Mouse (Mus musculus) forebrain, embryonic 13.5 days (tissue): Measurements from ENCODE around the gene Ftsj1. TPM values are rescaled to one million over a fixed set of nuclear protein-coding genes. Genes with fewer than 3 reads are reported as not detected.

Source experiments
- ATAC-seq: fragments of 200-750 bp; cut with Nextera tagmentation; 2 replicates; pipeline ENCODE4 v1.8.0; 2017
- H3K27ac ChIP-seq: fragments of 300-500 bp; sonication (generic); 2 replicates; pipeline ENCODE4 v1.5.1; 2015; ENCODE audit warnings: inconsistent platforms, mild to moderate bottlenecking, moderate library complexity
- H3K27me3 ChIP-seq: fragments of 300-500 bp; sonication (generic); 2 replicates; pipeline ENCODE4 v1.6.1; 2015; ENCODE audit warnings: mild to moderate bottlenecking, inconsistent platforms
- H3K36me3 ChIP-seq: fragments of 300-500 bp; sonication (generic); 2 replicates; pipeline ENCODE4 v1.6.1; 2015; ENCODE audit warnings: mild to moderate bottlenecking, inconsistent platforms; ENCODE audit not compliant: poor library complexity, severe bottlenecking
- H3K4me1 ChIP-seq: fragments of 300-500 bp; sonication (generic); 2 replicates; pipeline ENCODE4 v1.6.1; 2015; ENCODE audit warnings: inconsistent platforms
- H3K4me2 ChIP-seq: fragments of 300-500 bp; sonication (generic); 2 replicates; pipeline ENCODE4 v1.6.1; 2015; ENCODE audit warnings: inconsistent platforms, mild to moderate bottlenecking, moderate library complexity
- H3K4me3 ChIP-seq: fragments of 300-500 bp; sonication (generic); 2 replicates; pipeline ENCODE4 v1.5.1; 2015; ENCODE audit warnings: mild to moderate bottlenecking, inconsistent platforms
- H3K9ac ChIP-seq: fragments of 300-500 bp; sonication (generic); 2 replicates; pipeline ENCODE4 v1.6.1; 2015; ENCODE audit warnings: mild to moderate bottlenecking, inconsistent platforms
- H3K9me3 ChIP-seq: fragments of 300-500 bp; sonication (generic); replicated peaks from 2 replicates; pipeline ENCODE4 v1.6.1; 2016; ENCODE audit warnings: inconsistent platforms
- WGBS: fragments of 180-500 bp; shearing (Covaris S2); methylation state at CpG from one replicate; pipeline ENCODE4 v1.1.7; 2015; 5-methylcytosine and 5-hydroxymethylcytosine counted together
- polyA plus RNA-seq: library from polyadenylated mRNA; unstranded; fragments of >200 nt; fragmentation: Nextera tagmentation; extraction: Ambion mirVana; gene quantifications from 2 replicates; pipeline ENCODE4 v1.2.1, GENCODE M21; 2015

Ftsj1 gene
- polyA plus RNA-seq, 1 experiment from 2014 or later, result 51.3 TPM

GRCm38 (mm10) chrX:8248542-8249120, 3.6 kb downstream of the Ftsj1 start:
- WGBS, result 90% methylated on average over 8 of the region's 8 CpGs
- H3K27ac ChIP-seq, result no peak overlapping the region
- H3K4me1 ChIP-seq, result peaks cover 9% of the 10 kb centered on the region
- no peak overlapping the region for H3K9ac ChIP-seq
- ATAC-seq, result no peak
- peaks cover 9% of the 10 kb centered on the region; the same call in 1 of the 2 replicates for H3K36me3 ChIP-seq
- no peak overlapping the region for H3K4me2 ChIP-seq
- no peaks in the 10 kb centered on the region for H3K27me3 ChIP-seq
- H3K9me3 ChIP-seq, result no peaks in the 10 kb centered on the region
- H3K4me3 ChIP-seq, result no peak overlapping the region

GRCm38 (mm10) chrX:8247680-8248079, 4.5 kb downstream of the Ftsj1 start:
- no peak for ATAC-seq

GRCm38 (mm10) chrX:8238804-8239395, 13.3 kb downstream of the Ftsj1 start:
- Histone ChIP-seq H3K4me3 (no peak overlapping the region), H3K9me3 (no peaks in the 10 kb centered on the region), H3K36me3 (peaks cover 9% of the 10 kb centered on the region), H3K27ac (no peak overlapping the region), H3K4me2 (no peak overlapping the region), H3K27me3 (no peaks in the 10 kb centered on the region), H3K9ac (no peak overlapping the region), H3K4me1 (no peaks in the 10 kb centered on the region)
- ATAC-seq, result no peak
- 82% methylated on average over 13 of the region's 13 CpGs for WGBS

More at GRCm38 (mm10) chrX:8247680-8248079, 4.5 kb downstream of the Ftsj1 start:
- H3K4me1 ChIP-seq, result peaks cover 9% of the 10 kb centered on the region
- WGBS, result 82% methylated on average over 2 of the region's 2 CpGs
- peaks cover 9% of the 10 kb centered on the region; the same call in 1 of the 2 replicates for H3K36me3 ChIP-seq
- no peaks in the 10 kb centered on the region for H3K27me3 ChIP-seq
- H3K9ac ChIP-seq, result no peak overlapping the region
- no peak overlapping the region for H3K27ac ChIP-seq
- H3K4me2 ChIP-seq, result no peak overlapping the region
- no peak overlapping the region for H3K4me3 ChIP-seq
- H3K9me3 ChIP-seq, result no peaks in the 10 kb centered on the region

- no peak overlapping the region for H3K27ac ChIP-seq
- H3K4me2 ChIP-seq, result no peak overlapping the region
- H3K36me3 ChIP-seq, result peaks cover 8% of the 10 kb centered on the region
- H3K9me3 ChIP-seq, result no peaks in the 10 kb centered on the region; the same call in 1 of the 2 replicates
- H3K4me1 ChIP-seq, result no peaks in the 10 kb centered on the region
- H3K27me3 ChIP-seq, result no peaks in the 10 kb centered on the region
- H3K4me3 ChIP-seq, result no peak overlapping the region
- H3K9ac ChIP-seq, result no peak overlapping the region
- no peak for ATAC-seq
- 92% methylated on average over 2 of the region's 2 CpGs for WGBS
Measured at GRCm38 (mm10) chrX:8236704-8237103, 15.5 kb downstream of the Ftsj1 start.

GRCm38 (mm10) chrX:8233602-8234001, 18.6 kb downstream of the Ftsj1 start:
- WGBS, result 81% methylated on average over 3 of the region's 3 CpGs
- no peak overlapping the region for H3K27ac ChIP-seq

GRCm38 (mm10) chrX:8230272-8230671, 21.9 kb downstream of the Ftsj1 start:
- no peak overlapping the region for H3K4me3 ChIP-seq
- no peaks in the 10 kb centered on the region for H3K36me3 ChIP-seq
- H3K9ac ChIP-seq, result no peak overlapping the region
- no peak for ATAC-seq
- H3K9me3 ChIP-seq, result no peaks in the 10 kb centered on the region; the same call in 1 of the 2 replicates
- no peaks in the 10 kb centered on the region for H3K4me1 ChIP-seq
- WGBS, result 87% methylated on average over 4 of the region's 4 CpGs
- no peaks in the 10 kb centered on the region for H3K27me3 ChIP-seq
- H3K4me2 ChIP-seq, result no peak overlapping the region
- no peak overlapping the region for H3K27ac ChIP-seq

More at GRCm38 (mm10) chrX:8233602-8234001, 18.6 kb downstream of the Ftsj1 start:
- Histone ChIP-seq H3K9ac (no peak overlapping the region), H3K4me1 (no peaks in the 10 kb centered on the region), H3K36me3 (no peaks in the 10 kb centered on the region), H3K27me3 (no peaks in the 10 kb centered on the region), H3K9me3 (no peaks in the 10 kb centered on the region; the same call in 1 of the 2 replicates), H3K4me3 (no peak overlapping the region), H3K4me2 (no peak overlapping the region)
- ATAC-seq, result no peak

- H3K36me3 ChIP-seq, result no peaks in the 10 kb centered on the region
- H3K4me1 ChIP-seq, result no peaks in the 10 kb centered on the region
- WGBS, result 88% methylated on average over 7 of the region's 7 CpGs
- ATAC-seq, result no peak
- H3K4me3 ChIP-seq, result no peak overlapping the region
- H3K27ac ChIP-seq, result no peak overlapping the region
- H3K27me3 ChIP-seq, result no peaks in the 10 kb centered on the region
- H3K4me2 ChIP-seq, result no peak overlapping the region
- H3K9ac ChIP-seq, result no peak overlapping the region
- H3K9me3 ChIP-seq, result no peaks in the 10 kb centered on the region; the same call in 1 of the 2 replicates
Measured at GRCm38 (mm10) chrX:8223473-8223872, 28.7 kb downstream of the Ftsj1 start.

GRCm38 (mm10) chrX:8222678-8223421, 29.4 kb downstream of the Ftsj1 start:
- no peak overlapping the region for H3K27ac ChIP-seq
- no peak for ATAC-seq
- H3K4me1 ChIP-seq, result no peaks in the 10 kb centered on the region
- H3K4me3 ChIP-seq, result no peak overlapping the region
- WGBS, result 57% methylated on average over 7 of the region's 7 CpGs
- no peaks in the 10 kb centered on the region for H3K27me3 ChIP-seq
- H3K9ac ChIP-seq, result no peak overlapping the region
- no peaks in the 10 kb centered on the region for H3K36me3 ChIP-seq
- H3K4me2 ChIP-seq, result no peak overlapping the region
- no peaks in the 10 kb centered on the region; the same call in 1 of the 2 replicates for H3K9me3 ChIP-seq

GRCm38 (mm10) chrX:8222296-8222677, 29.9 kb downstream of the Ftsj1 start:
- ATAC-seq, result no peak
- no peak overlapping the region for H3K4me3 ChIP-seq
- WGBS, result 72% methylated on average over 3 of the region's 3 CpGs

GRCm38 (mm10) chrX:8219651-8220050, 32.6 kb downstream of the Ftsj1 start:
- Histone ChIP-seq H3K27me3 (no peaks in the 10 kb centered on the region), H3K27ac (no peak overlapping the region), H3K4me1 (no peaks in the 10 kb centered on the region), H3K4me2 (no peak overlapping the region), H3K9me3 (no peaks in the 10 kb centered on the region; the same call in 1 of the 2 replicates), H3K36me3 (no peaks in the 10 kb centered on the region), H3K9ac (no peak overlapping the region), H3K4me3 (no peak overlapping the region)
- ATAC-seq, result no peak
- WGBS, result 31% methylated on average over 8 of the region's 8 CpGs

More at GRCm38 (mm10) chrX:8222296-8222677, 29.9 kb downstream of the Ftsj1 start:
- Histone ChIP-seq H3K9me3 (no peaks in the 10 kb centered on the region; the same call in 1 of the 2 replicates), H3K27me3 (no peaks in the 10 kb centered on the region), H3K27ac (no peak overlapping the region), H3K9ac (no peak overlapping the region), H3K4me1 (no peaks in the 10 kb centered on the region), H3K36me3 (no peaks in the 10 kb centered on the region), H3K4me2 (no peak overlapping the region)

GRCm38 (mm10) chrX:8218114-8218513, 34.1 kb downstream of the Ftsj1 start:
- WGBS, result 65% methylated on average over 2 of the region's 2 CpGs
- no peaks in the 10 kb centered on the region; the same call in 1 of the 2 replicates for H3K9me3 ChIP-seq
- H3K27ac ChIP-seq, result no peak overlapping the region
- no peak for ATAC-seq
- no peaks in the 10 kb centered on the region for H3K27me3 ChIP-seq
- no peak overlapping the region for H3K4me3 ChIP-seq
- no peak overlapping the region for H3K9ac ChIP-seq
- H3K4me1 ChIP-seq, result no peaks in the 10 kb centered on the region
- no peak overlapping the region for H3K4me2 ChIP-seq
- H3K36me3 ChIP-seq, result no peaks in the 10 kb centered on the region

GRCm38 (mm10) chrX:8217383-8217782, 34.8 kb downstream of the Ftsj1 start:
- 24% methylated on average over 6 of the region's 6 CpGs for WGBS

More at GRCm38 (mm10) chrX:8217383-8217782, 34.8 kb downstream of the Ftsj1 start:
- Histone ChIP-seq H3K9ac (no peak overlapping the region), H3K9me3 (no peaks in the 10 kb centered on the region; the same call in 1 of the 2 replicates), H3K27me3 (no peaks in the 10 kb centered on the region), H3K36me3 (no peaks in the 10 kb centered on the region), H3K4me2 (no peak overlapping the region), H3K4me1 (no peaks in the 10 kb centered on the region), H3K4me3 (no peak overlapping the region), H3K27ac (no peak overlapping the region)
- ATAC-seq, result no peak
